Mouse (Mus musculus): ENCODE results near the gene Ppp3ca.
"Not testable (repeated sequence)": the region's sequence is repeated elsewhere in the genome, so short reads cannot be mapped to it uniquely, and the experiment has no call there.

The Ppp3ca gene

DNA sequence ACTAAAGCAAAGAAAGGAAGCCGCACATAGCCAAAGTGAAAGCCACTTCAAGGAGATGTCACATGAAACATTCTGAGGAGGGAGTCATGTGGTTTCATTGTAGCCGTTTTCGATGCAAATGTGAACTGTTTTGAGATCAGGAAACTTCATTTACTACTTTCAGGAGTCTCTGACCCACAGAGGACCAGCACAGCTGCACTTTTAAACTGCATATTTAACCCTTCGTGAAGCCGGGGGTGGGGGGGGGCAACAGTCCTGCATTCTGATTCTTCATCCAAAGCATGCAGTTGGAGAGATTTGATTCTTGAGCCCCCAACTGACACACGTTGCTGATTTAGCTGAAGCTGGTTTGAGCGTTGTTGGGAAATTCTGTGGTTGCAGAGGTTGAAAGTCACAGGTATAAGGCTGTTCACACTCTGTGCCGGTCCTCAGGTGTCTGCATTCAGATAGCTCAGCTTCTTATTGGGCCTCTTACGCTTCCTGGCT lies 18.2 kb downstream of the Ppp3ca start:
- DNase-seq (ENCODE audit: low spot score) = no peak

DNA sequence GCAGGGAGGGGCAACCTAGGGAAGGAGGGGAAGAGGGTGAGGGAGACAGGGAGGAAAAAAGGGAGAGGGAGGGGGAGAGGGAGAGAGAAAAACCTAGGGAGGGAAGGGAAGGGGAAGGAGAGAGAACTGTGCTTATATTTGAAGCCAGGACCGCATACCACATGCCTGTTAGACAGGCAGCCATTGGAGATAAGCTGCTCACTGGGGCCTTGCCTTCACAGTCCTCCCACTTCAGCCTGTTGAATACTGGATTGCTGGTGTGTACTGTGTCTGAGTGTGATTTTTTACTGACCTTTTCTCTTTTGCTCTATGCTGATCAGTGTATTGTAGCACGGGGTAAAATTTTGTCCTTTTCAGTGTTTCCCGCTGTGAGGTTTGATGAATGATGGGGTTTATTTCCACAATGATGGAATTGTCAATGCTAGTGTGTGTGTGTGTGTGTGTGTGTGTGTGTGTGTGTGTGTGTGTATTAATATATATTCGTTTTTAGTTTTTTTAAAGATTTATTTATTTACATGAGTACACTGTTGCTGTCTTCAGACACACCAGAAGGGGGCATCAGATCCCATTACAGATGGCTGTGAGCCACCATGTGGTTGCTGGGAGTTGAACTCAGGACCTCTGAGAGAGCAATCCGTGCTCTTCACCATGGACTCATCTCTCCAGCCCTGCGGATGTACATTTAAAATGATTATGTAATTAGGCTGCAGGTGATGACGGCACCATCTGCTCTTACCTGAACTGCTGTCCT lies 20.0 kb downstream of the Ppp3ca start:
- DNase-seq (ENCODE audit: low spot score) = no peak

DNA sequence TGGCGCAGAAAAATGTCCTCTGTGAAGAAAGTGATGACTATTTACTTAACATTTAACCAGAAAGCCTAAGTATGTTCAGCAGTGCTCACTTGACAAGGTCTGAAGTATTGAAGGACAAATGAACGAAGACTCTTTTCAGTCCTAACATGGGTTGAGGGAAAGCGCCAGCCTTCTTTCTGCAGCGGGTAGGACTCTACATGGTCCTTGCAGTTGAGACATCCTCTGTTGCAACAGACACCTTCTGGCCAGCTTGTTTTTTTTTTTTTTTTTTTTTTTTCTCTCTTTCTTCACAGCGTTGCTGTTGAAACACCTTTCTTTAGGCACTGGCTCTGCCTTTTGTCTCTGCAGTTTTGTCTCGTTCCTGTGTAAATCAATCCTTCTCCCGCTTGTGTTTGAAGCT lies 22.1 kb downstream of the Ppp3ca start:
- DNase-seq (ENCODE audit: low spot score) = no peak

DNA sequence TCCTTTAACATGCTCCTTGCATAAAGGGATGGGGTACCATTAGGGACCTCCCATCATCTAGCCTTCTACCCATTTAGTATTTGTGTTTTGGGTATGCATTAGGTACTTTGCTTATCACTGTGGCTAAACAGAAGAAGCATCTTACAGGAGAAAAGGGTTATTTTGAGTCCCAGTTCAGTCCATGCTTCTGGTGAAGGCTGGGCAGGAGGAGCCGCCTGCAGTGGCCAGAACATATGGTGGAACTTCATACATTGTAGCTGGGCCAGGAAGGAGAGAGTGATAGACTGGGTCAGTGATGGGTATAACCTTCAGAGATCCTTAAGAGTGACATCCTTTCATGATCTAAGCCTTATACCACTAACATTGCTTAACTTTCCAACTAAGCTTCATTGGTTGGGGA lies 23.6 kb downstream of the Ppp3ca start:
- DNase-seq (ENCODE audit: low spot score) = no peak

DNA sequence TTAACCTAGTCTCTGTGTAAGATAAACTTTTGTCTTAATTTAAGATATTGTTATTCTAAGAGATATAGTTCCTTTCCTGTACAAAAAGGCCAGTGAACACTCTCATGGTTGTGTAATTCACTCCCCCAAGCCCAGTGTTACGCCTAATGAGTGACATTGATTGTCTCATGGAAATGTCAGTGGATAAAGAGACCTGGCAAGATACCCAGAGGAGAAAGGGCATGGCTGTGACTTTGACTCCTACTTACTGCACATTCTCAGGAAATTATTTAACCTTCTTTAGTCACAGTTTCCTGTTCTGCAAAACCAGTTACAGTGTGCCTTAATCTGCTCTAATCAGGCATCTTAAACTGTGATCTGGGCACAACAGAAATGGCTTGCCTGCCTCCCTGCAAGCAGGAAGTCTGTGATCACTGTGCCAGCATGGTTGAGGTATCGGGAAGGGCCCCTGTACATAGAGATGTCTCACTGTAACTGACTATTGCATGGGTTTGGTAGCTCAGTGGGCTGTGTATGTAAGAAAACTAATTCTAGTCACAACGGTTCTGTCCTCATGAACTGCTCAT lies 27.8 kb downstream of the Ppp3ca start:
- no peak for DNase-seq (ENCODE audit: low spot score)

DNA sequence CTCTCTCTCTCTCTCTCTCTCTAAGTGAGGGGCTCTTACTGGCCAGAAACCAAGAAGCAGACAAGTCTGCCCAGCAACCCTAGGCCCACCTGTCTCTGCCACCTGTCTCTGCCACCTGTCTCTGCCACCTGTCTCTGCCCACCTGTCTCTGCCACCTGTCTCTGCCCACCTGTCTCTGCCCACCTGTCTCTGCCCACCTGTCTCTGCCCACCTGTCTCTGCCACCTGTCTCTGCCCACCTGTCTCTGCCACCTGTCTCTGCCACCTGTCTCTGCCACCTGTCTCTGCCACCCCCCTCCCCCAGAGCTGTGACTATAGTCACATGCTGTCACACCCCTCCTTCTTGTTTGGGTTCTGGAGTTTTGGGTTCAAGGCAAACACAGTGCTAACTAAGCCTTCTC lies 29.8 kb downstream of the Ppp3ca start:
- not testable (repeated sequence) for DNase-seq (ENCODE audit: low spot score)

DNA sequence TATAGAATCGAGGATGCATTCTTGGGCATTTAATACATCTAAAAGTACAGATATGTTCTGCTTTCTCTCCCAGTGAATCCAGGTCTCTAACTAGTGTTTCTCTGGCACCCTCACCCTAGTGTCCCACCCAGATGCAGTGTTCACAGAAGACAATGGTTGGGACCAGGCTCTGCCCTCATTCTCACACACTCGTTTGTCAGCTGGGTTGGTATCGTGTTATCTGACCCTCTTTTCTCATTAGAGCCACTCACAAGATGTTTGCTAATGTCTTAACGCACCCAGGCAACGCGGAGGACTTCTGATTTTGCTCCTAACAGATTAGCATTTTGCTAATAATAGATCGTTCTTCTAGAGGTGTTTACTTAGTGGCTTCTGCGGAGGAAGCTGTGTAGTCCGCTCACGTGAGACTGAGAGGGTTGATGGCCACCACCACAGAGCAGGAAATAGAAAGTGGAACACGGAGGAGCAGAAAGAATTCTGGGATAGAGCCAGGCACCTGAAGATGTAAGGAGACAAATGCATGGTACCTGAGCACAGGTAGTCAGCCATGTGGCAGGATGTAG lies 30.6 kb downstream of the Ppp3ca start:
- DNase-seq (ENCODE audit: low spot score) = no peak

DNA sequence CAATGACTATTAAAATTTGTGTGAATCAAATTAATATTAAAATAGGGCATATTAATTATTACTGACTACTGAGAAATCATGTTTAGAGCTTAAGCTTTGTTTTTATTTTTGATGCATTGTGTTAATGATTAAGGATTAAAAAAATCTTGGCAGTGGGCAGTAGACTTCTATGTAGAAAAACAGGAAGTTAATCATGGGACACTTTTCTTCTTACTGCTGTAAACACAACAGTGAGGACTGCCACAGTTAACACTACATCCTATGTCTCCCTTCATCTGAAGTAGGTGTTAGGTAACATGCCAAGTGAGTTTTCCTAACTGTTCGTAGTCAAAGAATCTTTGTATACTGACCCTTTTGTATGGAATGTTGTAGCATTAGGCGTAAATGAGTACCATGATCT lies 32.9 kb downstream of the Ppp3ca start:
- DNase-seq (ENCODE audit: low spot score) = no peak

DNA sequence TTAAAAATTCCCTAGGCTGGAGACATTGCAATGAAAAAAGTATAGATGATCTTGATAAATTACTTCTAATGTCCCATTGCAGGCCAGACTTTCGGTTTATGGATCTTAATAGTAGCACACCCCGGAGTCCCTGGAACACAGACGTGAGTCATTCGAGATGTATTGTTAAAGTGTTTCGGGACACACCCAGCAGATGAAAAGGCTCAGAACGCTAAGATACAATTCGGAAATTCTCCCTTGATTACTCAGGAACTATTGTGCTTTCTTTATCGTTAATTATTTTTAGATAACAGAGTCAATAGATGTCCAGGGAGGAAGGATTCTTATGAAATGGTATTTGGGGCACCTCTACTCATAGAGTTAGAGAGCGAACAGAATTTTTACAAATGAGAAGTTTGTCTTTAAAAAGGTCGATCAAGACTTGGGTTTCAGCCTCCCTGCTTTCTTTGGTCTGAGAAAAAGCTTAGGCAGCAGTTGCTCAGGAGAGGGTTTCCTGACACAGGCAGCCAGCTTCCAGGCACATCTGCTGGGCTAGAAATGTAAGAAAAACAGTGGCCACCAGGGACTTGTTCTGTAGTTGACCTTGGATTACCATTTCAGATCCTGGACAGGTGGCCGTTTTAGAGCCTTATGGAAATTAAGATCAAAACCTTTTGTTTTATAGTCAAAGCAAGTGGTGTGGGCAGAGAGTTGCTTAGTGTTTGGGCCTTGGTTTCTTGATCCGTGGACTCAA lies 34.8 kb downstream of the Ppp3ca start:
- no peak for DNase-seq (ENCODE audit: low spot score)

DNA sequence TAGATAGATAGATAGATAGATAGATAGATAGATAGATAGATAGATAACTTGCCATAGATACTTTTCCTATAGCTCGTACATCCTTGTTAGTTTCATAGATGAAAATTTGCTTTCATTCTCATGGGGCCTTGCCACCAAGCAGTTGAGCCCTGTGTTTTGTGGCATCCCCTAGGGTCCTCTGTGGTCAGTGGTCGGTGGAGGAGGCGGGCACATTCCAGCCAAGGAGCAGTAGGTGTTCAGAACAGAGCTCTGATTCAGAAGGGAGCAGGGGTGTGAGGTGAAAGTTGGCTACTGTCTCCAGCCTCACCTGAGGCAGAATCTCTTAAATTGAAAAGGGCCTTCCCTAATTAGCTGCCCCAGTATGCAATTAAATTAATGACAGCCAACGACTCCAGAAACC lies 36.1 kb downstream of the Ppp3ca start:
- DNase-seq (ENCODE audit: low spot score) = no peak

DNA sequence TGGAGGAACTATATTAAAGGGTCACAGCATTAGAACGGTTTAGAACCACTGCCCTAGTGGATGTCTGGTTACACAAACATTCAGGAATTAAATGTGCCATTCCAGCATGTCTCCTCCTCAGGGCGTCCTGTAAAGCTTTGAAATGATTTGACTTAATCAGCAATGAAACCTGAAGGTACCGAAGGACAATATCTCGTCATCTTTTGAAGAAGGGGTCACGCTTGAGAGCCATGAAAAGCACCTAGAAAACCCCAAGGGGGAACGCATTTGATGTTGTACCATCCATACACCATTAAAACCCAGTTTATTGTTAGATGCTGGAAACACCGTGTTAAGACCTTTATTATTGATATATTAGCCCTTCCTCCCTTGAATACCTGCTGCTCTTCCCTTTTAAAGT lies 36.8 kb downstream of the Ppp3ca start:
- no peak for DNase-seq (ENCODE audit: low spot score)

DNA sequence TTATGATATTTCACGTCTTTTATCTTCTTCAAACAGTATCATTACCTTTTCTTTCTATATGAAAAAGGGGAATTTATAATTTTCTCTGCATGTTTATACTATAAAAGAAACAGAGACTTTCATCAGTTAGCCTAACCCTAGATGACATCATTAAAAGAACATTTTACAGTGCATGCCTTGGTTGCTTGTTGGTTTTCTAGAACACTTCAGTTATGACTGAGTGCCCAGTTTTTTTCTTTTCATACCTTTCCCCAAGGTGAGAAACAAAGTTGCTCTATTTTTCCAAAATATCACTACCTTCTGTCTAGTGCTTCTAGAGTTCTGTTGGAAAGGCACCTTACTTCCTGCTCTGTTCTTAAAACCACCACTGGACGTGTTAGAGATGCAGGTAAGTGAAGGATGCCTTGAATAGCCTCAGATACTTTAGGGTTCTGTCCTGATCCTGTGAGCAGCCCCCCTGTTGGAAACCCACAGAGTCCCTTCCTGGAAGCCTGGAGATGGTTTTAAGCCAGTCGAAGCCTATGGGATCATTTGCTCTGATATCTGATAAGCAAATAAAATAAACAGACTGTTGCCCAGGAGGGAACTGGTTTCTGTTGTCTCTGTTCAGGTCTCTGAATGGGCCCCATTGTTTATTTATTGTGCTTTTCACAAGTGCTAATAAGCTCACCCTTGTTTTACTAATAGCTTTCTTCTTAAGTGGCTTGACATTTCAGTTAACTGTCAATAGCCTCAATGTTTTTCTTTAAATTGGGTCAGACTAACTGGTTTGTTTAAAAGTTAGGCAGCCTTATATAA lies 37.5 kb downstream of the Ppp3ca start:
- no peak for DNase-seq (ENCODE audit: low spot score)

DNA sequence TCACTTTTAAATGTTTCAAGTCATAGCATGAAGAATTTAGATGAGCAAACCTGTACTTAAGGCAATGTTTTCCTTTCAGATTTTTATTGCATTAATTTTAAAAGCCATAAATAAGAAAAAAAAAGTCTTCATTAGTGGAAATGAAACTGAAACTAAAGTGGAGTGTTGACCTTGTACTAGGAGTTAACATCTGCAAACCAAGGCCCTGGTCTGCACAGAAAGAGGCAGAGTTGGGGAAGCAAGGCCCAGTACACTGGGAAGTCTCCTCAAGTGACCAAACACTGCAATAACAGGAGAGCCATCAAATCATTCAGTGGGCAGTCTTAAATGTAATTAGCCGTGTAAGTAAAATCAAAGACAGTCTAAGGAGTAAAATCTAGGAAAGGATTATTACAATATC lies 38.3 kb downstream of the Ppp3ca start:
- DNase-seq (ENCODE audit: low spot score) = no peak

DNA sequence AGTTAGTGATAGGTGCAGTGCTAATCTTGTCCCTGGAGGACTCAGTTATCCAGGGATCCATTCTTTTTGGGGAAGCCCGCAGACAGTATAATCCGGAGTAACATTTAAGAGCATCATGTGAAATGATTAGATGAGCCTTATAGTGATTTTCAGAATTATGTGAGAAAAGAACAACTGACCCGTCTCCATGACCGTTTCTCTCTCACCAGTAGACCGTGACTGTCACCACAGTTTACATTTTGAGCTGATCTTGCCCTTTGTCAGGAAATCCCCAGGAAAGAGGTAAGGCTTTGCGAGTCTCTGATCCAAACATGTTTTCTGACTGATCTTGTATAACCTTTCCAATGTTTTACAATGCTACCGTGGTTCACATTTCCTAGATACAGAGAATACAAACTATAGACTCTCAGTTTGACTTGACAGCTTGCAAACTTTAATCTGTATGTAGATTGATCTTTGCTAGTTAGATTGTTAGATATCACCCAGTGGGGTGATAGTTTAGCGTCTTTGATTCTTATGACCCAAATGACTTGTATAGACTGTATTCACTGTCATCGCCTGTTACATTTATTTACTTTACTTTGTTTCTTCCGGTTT lies 40.5 kb downstream of the Ppp3ca start:
- DNase-seq (ENCODE audit: low spot score) = no peak

DNA sequence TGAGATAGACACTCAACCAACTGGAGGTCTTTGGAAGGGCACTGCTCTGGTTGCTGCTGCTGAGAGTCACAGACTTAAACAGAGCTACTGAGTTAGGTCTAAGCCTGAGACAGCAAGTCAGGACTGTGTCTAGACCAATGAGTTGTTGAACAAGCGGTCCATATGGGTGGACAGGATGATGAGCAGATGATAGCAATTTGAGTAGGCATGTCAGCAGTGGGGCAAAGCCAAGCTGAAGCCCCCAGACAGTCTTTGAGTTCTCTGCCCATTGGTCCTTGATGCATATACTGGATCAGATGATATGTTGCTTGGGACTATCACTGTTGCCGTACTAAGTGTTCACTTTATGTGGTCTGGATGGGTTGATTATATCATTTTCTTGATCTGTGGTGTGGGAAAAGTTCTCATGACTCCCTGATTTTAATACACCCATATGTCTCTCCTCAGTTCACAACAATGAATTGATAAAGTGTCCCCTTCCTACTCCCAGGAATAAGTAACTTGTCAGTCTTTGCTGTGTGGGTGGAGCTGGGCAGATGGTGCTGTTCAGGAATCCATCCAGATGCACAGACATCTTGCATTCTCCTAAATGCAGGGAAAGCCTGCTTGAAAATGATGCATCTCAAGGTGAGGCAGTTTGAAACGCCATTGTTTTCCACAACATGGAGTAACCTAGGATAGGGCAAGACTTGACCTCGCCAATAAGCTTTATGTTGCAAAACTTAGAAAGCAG lies 44.5 kb downstream of the Ppp3ca start:
- DNase-seq (ENCODE audit: low spot score) = no peak

DNA sequence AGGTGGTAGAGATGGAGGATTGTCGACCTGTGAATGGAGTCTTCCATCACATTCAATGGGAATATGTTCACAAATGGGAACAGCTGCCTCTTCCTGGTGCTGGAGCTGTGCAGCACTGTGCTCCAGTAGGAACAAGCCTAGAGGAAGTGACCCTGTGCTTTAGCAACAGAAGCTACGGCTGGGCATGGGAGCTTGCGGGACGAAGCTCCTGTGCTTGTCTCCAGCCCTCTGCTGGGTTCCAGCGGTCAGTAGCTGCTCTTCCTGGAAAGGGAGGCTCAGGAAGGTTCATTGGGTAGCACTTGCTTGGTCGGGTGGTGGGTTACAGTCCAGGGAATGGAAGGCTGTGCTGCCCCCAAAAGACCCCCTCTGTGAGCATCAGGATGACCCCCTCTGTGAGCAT lies 46.3 kb downstream of the Ppp3ca start:
- DNase-seq (ENCODE audit: low spot score) = no peak

DNA sequence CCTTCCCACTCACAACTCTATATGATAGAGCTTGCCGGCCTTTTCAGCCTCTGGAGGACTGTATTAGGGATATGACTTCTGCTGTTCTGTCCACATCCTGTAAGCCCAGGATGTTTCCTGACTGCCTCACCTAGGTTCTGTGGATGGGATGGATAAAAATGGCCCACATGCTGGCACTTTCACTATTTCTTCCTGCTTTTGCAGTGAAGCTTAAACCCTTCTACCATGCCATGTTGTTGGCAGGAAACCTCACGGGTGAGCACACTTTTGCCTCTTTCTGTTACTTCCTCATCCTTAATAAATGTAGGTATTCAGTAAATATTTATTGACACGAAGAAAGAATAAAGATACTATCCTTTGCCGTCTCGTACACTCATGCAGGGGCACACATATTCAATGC lies 48.5 kb downstream of the Ppp3ca start:
- DNase-seq (ENCODE audit: low spot score) = no peak

DNA sequence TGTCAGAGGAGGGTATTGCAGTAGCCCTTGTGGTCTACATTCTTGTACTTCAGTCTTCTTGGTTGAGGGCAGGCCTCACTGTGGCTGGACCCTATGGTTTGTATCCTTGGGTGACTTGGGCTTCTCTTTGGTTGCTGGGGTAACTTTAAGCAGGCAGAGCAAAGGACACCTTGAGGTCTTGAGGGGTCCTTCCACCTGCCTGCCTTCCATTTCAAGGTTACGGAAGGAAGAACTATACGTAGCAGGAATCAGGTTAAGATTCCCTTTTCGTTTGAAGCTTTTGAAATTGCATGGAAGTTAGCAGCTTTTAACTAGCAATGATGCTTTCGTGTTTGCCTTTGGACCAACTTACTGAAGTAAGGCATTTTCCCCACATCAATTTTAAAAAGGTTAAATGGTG lies 51.3 kb downstream of the Ppp3ca start:
- DNase-seq (ENCODE audit: low spot score) = no peak

DNA sequence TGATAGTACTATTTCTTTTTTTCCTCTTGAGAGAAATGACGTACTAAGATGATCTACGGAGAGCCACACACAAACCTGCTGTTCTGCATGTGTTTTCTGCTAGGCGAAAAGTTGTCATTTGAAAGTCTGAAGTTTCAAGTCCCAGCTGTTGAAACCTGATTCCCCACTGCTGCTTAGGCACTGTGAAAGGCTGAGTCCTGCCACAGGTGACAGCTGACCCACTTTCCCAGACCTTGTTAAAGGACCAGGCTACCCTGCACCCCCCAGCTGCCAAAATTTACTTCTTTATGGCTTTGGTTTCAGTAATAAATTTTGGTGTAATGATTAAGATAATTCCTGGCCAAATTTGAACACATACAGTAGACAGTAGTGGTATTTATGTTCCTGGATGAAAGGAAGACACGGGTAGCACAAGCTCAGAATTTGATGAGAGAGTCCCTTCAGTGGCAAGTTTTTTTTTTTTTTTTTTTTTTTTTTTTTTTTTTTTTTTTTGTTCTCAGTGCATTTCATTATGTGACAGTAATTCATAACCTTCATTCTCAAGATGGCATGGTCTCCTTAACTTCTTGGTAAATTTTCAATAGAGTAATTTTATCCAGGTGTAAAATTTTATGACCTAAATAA lies 52.0 kb downstream of the Ppp3ca start:
- DNase-seq (ENCODE audit: low spot score) = peak; percentile 58

DNA sequence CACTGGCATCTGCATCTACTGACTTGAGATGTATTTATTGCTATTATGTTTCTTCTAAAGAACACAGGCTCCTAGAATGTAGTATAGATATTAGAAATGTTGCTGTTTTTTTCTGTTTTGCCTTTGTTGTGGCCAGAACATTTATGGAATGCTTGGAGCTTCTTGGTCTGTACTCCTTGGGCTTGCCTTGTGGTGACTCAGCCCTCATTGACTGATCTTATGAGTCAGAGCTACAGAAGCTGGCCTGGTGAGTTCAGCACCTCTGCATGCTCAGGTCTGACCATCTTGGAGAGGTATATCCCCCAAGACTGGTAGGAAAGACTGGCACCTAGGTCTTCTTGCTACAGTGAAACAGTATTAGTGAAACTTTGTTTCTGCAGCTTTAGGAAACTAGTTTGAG lies 52.6 kb downstream of the Ppp3ca start:
- no peak for DNase-seq (ENCODE audit: low spot score)
